Mouse (Mus musculus) cerebellum, postnatal 25 days (tissue): ENCODE results near the gene Ipo4.

Experiments
- DNase-seq, 2 experiments: peaks; one replicate each; pipeline ENCODE4 v3.0.0; 2021; ENCODE audit warnings: mixed read lengths in 2 of 2

Ipo4 gene

GRCm38 (mm10) chr14:55635523-55636007, at the start of gene Ipo4:
Gene Ipo4 (minus strand): TSS chr14:55635957.
- peak; percentile 85 to 92 for DNase-seq

DNA sequence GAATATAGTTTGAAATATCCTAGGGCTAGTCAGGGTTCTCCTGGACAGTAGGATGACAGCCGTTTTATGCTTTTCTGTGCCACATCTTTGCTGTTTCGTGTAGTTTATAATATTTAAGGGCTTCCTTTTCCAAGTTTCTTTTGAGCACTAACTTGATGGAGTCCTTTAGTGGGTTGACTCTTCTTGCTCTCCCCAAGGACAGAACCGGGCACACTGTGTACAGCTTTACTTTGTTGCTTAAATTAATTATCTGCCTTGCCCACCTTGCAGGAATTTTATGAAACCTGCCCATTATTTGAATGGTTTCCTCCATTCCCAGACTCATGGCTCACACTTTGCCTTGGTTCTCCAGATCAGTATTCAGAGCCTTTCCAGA, 46.3 kb upstream of the Ipo4 start:
- DNase-seq, result no peak

DNA sequence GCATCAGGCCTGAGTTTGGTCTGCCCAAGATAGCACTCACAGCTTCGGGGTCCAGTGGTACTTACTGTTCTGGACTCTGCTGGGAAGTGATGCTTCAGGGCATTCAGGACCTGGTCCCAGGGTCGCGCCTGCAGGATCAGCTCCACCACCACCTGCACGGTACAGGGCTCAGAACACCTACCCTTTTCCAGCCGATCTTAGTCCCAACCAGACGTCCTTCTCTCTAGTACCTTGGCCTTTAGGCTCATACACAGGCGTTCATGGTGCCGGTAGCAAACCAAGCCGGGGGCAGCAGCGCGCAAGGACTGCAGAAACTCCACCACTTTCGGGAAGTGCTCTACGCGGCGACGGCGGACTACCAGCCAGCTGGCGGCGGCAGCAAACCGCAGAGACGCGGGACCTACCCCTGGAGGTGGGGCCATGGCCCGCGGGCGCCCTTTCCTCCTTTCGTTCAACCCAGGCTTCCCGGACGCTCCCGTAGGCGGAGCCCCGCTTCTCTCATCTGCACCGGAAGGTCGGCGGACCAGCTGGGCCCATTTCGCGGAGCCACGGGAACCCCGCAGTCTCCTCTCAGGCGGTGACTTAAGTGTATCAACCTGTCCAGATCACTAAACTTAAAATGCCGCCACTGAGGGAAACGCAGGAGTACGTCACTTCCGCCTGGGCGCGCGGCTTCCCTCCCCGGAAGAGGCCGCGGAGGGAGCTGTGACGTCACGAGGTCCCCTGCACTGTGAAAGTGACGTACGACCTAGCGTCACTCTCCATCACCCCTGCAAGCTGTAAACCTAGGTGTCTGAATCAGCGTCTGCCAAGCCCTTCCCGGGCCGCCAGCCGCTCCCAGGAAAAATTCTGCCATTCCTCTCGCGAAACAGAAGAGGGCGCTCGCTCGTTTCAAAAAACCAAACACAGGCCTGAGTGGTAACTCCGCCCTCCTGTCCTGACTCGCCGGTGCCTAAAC, 45.7 kb upstream of the Ipo4 start, which contains the start of gene Tinf2:
Tinf2 (minus strand) TSS at position 661 of the 958 bp plus-strand sequence.
- peak; percentile 95 to 97 for DNase-seq

DNA sequence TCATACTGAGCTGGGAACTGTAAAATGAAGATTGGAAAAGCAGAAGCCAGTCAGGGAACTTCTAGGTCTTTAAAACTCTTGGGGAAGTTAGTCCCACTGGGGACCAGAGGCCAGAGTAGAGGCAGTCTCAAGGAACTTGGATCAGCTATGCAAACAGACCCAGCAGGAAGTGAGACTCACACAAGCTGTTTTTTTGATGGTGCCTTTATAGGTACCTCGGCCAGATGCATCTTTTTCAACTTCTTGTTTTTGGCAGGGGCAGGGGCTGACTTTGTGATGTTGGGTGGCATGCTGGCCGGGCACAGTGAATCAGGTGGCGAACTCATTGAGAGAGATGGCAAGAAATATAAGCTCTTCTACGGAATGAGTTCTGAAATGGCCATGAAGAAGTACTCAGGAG, 41.9 kb upstream of the Ipo4 start:
- no peak for DNase-seq

GRCm38 (mm10) chr14:55672741-55673060, 36.9 kb upstream of the Ipo4 start:
- DNase-seq, result no peak

DNA sequence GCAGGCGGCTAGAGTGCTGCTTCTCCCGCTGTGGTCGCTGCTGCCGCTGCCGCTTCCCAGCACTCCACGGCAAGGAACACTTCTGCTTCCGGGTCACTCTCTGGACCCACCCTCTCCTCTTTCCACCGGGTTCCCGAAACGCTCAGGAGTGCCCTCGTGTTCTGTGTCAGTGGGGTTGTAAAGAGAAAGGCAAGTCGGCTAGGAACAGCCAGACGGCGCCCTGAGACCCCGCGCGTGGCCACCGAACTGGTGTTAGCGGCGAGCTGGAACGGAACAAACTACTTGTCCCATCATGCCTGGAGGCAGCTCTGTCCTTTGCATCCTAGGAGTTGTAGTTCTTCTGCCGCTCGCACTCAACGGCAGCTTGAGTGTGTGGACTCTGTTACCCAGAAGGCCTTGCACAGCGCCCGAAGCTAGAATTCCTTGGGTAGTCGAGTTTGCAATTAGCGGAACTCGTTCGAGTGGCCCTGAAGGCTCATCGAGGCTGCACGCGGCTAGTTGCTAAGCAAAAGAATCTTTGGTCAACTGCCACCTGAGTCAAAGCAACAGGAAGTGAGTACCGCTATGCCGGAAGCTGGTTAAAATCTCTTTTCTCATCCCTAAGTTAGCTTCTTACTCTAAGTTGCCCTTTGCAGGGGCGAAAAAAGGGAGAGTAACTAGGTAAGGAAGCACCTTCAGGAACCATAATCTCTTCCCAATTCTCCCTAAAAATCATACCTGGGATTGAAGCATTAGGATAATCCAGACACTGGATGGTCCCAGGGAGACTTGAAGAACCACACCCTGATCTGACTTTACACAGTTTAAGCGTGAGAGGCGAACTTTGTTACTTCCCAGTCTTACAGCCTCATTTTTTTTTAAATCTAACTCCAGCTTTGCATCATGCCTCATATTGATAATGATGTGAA, 36.3 kb upstream of the Ipo4 start, which contains the start of the genes Gmpr2 and Nedd8:
Gmpr2 (plus strand) TSS at position 109 of the 908 bp plus-strand sequence.
Nedd8 (minus strand) TSS at position 292 of the 908 bp plus-strand sequence.
- DNase-seq, result peak; percentile 89 to 91

GRCm38 (mm10) chr14:55671486-55671832, 35.7 kb upstream of the Ipo4 start:
- DNase-seq, result no peak

DNA sequence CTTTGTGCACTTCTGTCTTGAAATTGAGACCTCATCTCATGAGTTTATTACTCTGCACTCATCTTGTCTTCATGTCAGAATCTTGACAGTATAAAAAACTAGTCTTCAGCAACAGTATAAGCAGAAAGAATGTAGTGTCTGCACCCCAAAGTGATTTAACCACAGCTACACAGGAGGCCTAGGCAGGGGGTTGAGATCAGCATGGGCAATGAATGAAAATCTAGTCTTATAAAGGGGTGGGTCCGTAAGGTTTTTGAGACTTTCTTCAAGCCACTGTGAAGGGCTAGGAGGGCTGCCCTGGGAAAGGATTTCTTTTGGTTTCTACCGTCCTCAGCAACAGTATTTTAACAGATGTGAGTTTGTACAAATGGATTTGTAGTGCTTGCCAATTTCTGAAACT, 24.9 kb upstream of the Ipo4 start:
- DNase-seq, result no peak

- DNase-seq, result peak; percentile 82 to 88
Observed at GRCm38 (mm10) chr14:55659960-55660573, 24.3 kb upstream of the Ipo4 start, which contains the start of gene Mdp1. Gene Mdp1 (minus strand): TSS chr14:55660508.

DNA sequence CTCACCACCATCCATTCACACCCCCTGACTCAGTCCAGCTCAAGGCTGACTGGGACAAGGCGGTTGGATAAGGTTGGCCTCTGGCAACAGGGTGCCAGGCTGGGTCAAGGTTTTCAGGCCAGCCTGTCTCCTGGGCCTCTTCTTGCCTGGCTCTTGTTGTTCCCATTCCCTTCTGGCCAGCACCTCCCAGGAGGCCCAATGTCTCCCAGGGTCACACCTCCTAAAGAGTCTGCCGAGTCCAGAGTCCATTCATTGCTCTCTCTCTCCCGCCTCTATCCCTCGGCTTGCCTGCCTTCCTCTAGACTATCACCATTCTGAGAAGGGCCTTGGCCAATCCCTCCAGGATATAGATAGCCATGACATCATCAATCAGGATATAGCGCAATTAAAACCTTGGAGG, 22.3 kb upstream of the Ipo4 start:
- no peak for DNase-seq

GRCm38 (mm10) chr14:55656935-55657334, 21.2 kb upstream of the Ipo4 start:
- DNase-seq, result no peak

DNA sequence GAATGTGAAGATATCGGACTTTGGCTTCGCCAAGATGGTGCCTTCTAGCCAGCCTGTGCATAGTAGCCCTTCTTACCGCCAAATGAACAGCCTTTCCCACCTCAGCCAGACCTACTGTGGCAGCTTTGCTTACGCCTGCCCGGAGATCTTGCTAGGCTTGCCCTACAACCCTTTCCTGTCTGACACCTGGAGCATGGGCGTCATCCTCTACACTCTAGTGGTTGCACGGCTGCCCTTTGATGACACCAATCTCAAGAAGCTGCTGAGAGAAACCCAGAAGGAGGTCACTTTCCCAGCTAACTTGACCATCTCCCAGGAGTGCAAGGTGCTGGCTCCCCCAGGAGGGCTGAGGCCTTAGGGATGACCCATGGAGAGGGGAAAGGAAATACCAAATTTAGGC, 15.8 kb upstream of the Ipo4 start:
- no peak for DNase-seq

DNA sequence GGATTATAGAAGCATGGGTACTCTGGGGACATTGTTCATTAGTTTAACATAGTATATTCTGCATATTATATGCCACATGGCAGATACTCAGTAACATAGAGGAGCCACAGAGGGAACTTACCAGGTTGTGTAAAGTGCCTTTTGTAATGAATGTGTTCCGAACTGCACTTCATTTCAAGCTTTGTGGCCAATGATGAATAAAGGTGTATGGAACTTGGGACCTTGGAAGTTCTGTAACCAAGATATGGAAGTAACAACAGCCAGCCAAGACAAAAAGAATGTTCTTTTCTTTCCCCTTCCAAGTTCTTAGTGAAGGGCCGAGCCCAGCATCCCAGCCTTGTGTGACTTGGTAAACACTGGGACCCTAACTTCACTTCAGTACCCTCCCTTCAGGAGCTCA, 14.1 kb upstream of the Ipo4 start, which contains the start of gene Tssk4:
Tssk4 (plus strand) TSS at position 301 of the 400 bp plus-strand sequence.
- no peak for DNase-seq

DNA sequence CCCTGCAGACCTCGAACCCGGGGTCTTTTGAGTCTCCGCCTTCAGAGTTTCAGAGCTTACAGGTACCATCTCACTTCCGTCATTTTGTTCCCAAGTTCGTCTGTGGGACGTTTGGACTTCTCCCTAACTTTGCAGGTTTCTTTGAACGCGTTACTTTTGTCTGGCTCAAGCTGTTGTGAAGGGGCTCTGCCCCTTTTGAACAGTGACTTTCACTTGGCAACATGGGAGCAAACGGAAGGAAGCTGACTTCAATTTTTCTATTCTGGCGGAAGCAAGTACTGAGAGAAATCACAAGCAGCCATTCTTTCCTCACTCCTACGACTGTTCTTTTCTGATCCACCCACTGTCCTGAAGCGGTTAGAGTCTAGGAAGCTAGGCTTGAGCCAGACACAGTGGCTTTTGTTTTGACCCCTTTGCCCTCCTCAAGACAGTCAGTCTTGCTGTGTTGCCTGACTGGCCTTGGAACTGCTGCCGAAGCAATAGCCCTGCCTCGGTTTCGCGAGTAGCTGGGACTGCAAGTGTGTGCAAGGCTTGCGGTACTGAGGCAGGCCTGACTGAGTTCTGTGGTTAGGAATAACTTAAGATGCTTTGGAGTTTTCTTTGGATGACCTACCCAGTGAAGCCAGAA, 8.6 kb upstream of the Ipo4 start:
- DNase-seq, result no peak

GRCm38 (mm10) chr14:55643060-55643907, 7.5 kb upstream of the Ipo4 start, which contains the start of gene Tm9sf1:
Gene Tm9sf1 (minus strand): TSS chr14:55643806.
- peak; percentile 89 to 94 for DNase-seq

- no peak for DNase-seq
Observed at GRCm38 (mm10) chr14:55642679-55643059, 6.9 kb upstream of the Ipo4 start.

- DNase-seq, result no peak
Observed at GRCm38 (mm10) chr14:55641291-55641690, 5.5 kb upstream of the Ipo4 start.

GRCm38 (mm10) chr14:55640816-55641215, 5.1 kb upstream of the Ipo4 start:
- DNase-seq, result no peak

GRCm38 (mm10) chr14:55637795-55638194, 2.0 kb upstream of the Ipo4 start, which contains the start of gene Gm49378:
Gene Gm49378 (minus strand): TSS chr14:55637895.
- no peak for DNase-seq

- peak; percentile 66 to 78 for DNase-seq
Observed at GRCm38 (mm10) chr14:55634874-55635522, 759 bp downstream of the Ipo4 start.
